Mouse (Mus musculus): ENCODE measurements around the gene Tcerg1l. TPM values are rescaled to one million over a fixed set of nuclear protein-coding genes. Genes with fewer than 3 reads are reported as not detected.
A peak's percentile ranks its signal among the peaks of the same experiment; 100 is the strongest.

Tcerg1l gene
- polyA plus RNA-seq (2012; rRNA removed): 0.03 and 0.16 TPM in 2 replicates

DNA sequence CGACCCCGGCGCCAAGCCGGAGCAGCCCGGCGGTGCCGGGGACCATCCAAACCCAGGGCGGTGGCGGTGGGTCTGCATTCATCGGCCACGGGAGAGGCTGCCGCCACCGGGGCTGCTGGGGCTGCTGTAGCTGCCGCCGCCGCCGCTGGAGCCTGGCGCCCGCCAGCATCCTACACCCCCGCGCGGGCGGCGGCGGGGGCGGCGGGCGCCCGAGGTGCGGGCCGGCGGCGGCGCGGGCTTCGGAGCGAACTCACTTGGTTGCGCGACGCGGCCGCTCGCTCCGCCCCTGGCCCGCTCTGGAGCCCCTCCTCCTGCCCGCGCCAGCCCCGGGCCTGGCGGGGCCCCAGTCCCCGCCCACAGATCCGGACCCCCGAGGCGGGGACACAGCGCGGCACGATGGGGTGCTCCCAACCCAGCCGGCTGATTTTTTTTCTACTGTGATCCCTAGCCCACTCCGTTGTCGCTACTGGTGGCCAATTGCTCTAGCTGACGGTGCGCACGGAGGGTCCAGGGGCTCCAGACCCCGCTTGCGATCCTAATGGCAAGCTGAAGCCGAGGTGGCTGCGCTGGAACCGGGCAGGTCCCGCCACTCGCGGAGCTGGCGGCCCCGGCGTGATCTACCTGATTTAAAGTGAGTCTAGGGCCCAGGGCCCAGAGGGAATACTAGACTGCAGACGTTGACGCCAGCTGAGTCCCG lies at the start of gene Tcerg1l:
Gene Tcerg1l, minus strand, starts transcription at position 246 of the 697 bp plus-strand sequence.
- Histone ChIP-seq H3K27me3 (replicated peaks; ENCODE audit: control insufficient read depth, insufficient read depth, low read length) (peaks cover 3% of the 10 kb centered on the region), H3K4me3 (ENCODE audit: insufficient read depth, low read depth, low read length) (no peak within 1 kb of the TSS; the same call in 1 of the 2 replicates), H3K36me3 (ENCODE audit: control insufficient read depth, insufficient read depth, low read length) (no peaks in the 10 kb centered on the region), H3K4me1 (ENCODE audit: control insufficient read depth, insufficient read depth, low read length) (no peaks in the 10 kb centered on the region), H3K27ac (ENCODE audit: insufficient read depth, low read depth, low read length) (no peak within 1 kb of the TSS)
- WGBS: 1% methylated on average over 74 of the region's 76 CpGs
- DNase-seq: no peak
- TF ChIP-seq POLR2A (IDR thresholded peaks at IDR 0.05; ENCODE audit: low read depth, low read length) (no peak), CTCF (conservative IDR thresholded peaks at IDR 0.05; ENCODE audit: insufficient read depth, insufficient read length, low read depth, low read length) (no peak)

DNA sequence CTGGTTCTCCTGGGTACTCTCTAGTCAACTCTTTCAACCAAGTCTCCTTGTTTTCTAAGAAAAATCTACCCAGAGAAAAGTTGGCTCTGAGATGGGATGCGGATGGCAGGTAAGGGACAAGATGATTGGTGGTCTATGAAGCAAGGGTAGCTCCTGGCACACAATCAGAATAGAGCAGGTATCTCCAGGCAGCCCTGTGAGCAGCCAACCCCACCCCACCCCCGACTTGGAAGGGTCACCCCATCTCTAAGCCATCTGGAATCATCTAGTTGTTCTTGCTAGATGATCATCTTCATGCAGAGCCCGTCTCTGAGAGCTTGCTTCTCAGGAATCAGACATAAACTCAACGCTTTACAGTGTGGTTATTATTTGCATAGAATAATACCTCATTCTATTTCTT lies 44.6 kb upstream of the Tcerg1l start:
- Histone ChIP-seq H3K27me3 (replicated peaks; ENCODE audit: control insufficient read depth, insufficient read depth, low read length) (no peaks in the 10 kb centered on the region), H3K27ac (ENCODE audit: insufficient read depth, low read depth, low read length) (no peak overlapping the region), H3K4me3 (ENCODE audit: insufficient read depth, low read depth, low read length) (no peak overlapping the region), H3K36me3 (ENCODE audit: control insufficient read depth, insufficient read depth, low read length) (no peaks in the 10 kb centered on the region), H3K4me1 (ENCODE audit: control insufficient read depth, insufficient read depth, low read length) (peaks cover 3% of the 10 kb centered on the region; the same call in 1 of the 2 replicates)
- no peak for DNase-seq
- TF ChIP-seq CTCF (conservative IDR thresholded peaks at IDR 0.05; ENCODE audit: insufficient read depth, insufficient read length, low read depth, low read length) (no peak), POLR2A (IDR thresholded peaks at IDR 0.05; ENCODE audit: low read depth, low read length) (no peak)
- 71% methylated on average over 4 of the region's 4 CpGs for WGBS

DNA sequence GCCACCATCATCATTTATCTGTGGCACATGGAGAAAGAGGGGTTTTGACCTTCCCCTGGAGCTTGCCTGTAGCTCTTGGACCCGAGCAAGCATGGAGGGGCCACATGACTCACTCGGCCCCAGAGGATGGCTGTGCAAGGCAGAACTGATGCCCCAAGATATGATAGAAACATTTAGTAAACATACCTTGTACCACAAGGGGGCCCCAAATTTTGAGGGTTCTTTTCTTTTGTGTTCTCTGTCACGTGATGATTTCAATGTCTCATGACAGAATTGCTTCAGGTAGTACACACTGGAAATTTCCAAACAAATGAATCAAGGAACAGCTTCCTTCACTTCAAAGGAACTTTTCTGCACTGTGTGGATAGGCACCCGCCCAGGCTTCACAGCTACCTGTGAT lies 35.0 kb upstream of the Tcerg1l start:
- WGBS: 56% methylated on average over 4 of the region's 4 CpGs
- no peaks in the 10 kb centered on the region for H3K36me3 ChIP-seq (ENCODE audit: control insufficient read depth, insufficient read depth, low read length)

DNA sequence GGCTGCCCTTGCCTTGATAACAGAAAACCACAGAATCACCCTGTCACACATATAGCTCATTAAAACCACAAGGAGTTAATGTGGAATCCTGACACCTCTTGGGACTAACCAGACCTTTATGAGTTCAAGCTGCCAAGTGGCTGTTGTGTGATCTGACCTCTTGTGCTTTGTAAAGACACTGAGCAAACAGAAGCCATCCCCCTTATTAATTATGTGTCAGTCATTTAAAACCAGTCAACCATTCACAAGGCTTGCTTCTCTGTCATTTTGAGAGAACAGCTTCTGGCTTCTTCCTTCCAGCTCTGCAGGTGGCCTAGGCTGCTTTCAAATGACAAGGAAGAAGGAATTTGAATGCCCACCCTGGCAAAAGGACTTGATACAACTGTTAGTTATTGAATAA lies 33.9 kb upstream of the Tcerg1l start:
- H3K4me1 ChIP-seq (ENCODE audit: control insufficient read depth, insufficient read depth, low read length): 0 out of 2 replicates have a peak, but pooled peaks cover 2% of the 10 kb centered on the region
- no peaks in the 10 kb centered on the region for H3K36me3 ChIP-seq (ENCODE audit: control insufficient read depth, insufficient read depth, low read length)
- DNase-seq: no peak
- H3K27ac ChIP-seq (ENCODE audit: insufficient read depth, low read depth, low read length): no peak overlapping the region
- TF ChIP-seq CTCF (conservative IDR thresholded peaks at IDR 0.05; ENCODE audit: insufficient read depth, insufficient read length, low read depth, low read length): no peak
- no peak for TF ChIP-seq POLR2A (IDR thresholded peaks at IDR 0.05; ENCODE audit: low read depth, low read length)
- no peaks in the 10 kb centered on the region for H3K27me3 ChIP-seq (replicated peaks; ENCODE audit: control insufficient read depth, insufficient read depth, low read length)
- H3K4me3 ChIP-seq (ENCODE audit: insufficient read depth, low read depth, low read length): no peak overlapping the region

More for the DNA sequence above, 35.0 kb upstream of the Tcerg1l start:
- peak; percentile 21 for DNase-seq
- no peak for TF ChIP-seq POLR2A (IDR thresholded peaks at IDR 0.05; ENCODE audit: low read depth, low read length)
- no peak for TF ChIP-seq CTCF (conservative IDR thresholded peaks at IDR 0.05; ENCODE audit: insufficient read depth, insufficient read length, low read depth, low read length)
- 0 out of 2 replicates have a peak, but pooled peaks cover 2% of the 10 kb centered on the region for H3K4me1 ChIP-seq (ENCODE audit: control insufficient read depth, insufficient read depth, low read length)
- no peak overlapping the region for H3K27ac ChIP-seq (ENCODE audit: insufficient read depth, low read depth, low read length)
- no peaks in the 10 kb centered on the region for H3K27me3 ChIP-seq (replicated peaks; ENCODE audit: control insufficient read depth, insufficient read depth, low read length)
- no peak overlapping the region for H3K4me3 ChIP-seq (ENCODE audit: insufficient read depth, low read depth, low read length)

DNA sequence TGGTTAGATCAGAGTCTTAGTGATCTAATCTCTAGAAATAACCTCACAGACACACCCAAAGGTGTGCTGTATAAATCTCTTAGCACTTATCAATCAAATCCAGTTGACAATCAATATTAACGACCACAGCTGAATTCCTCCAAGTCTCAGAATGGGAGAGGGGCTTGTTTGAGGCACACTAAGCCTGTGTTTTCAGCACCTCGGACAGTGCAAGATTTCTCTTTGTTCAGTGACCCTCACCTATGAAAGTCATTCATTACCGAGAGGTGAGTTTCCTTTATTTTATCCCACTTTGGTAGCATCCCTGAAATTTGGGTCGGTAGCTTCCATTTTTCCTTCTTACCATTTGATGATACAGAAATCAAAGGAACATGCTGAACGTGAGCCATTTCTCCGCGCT lies 32.4 kb upstream of the Tcerg1l start:
- Histone ChIP-seq H3K4me1 (ENCODE audit: control insufficient read depth, insufficient read depth, low read length) (0 out of 2 replicates have a peak, but pooled peaks cover 2% of the 10 kb centered on the region), H3K36me3 (ENCODE audit: control insufficient read depth, insufficient read depth, low read length) (no peaks in the 10 kb centered on the region), H3K4me3 (ENCODE audit: insufficient read depth, low read depth, low read length) (no peak overlapping the region), H3K27me3 (replicated peaks; ENCODE audit: control insufficient read depth, insufficient read depth, low read length) (no peaks in the 10 kb centered on the region), H3K27ac (ENCODE audit: insufficient read depth, low read depth, low read length) (no peak overlapping the region)
- 60% methylated on average over 7 of the region's 7 CpGs for WGBS
- DNase-seq: no peak
- TF ChIP-seq POLR2A (IDR thresholded peaks at IDR 0.05; ENCODE audit: low read depth, low read length) (no peak), CTCF (conservative IDR thresholded peaks at IDR 0.05; ENCODE audit: insufficient read depth, insufficient read length, low read depth, low read length) (no peak)

DNA sequence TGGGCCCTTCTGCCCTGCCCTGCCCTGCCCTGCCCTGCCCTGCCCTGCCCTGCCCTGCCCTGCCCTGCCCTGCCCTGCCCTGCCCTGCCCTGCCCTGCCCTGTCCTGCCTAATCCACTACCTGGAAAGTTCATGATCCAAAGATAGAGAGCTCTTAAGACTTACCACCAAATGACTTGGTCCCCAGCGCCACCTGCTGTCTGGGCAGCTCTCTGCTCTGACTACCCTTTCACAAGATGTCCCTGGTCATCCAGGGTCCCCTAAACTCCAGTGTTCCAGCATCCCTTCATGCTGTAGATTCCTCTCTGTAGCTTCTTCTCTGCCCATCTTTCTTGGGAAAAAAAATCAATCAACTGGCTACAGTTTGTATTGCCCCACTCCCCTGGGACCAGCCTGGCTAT lies 31.3 kb upstream of the Tcerg1l start:
- 0 out of 2 replicates have a peak, but pooled peaks cover 2% of the 10 kb centered on the region for H3K4me1 ChIP-seq (ENCODE audit: control insufficient read depth, insufficient read depth, low read length)
- H3K27me3 ChIP-seq (replicated peaks; ENCODE audit: control insufficient read depth, insufficient read depth, low read length): no peaks in the 10 kb centered on the region
- TF ChIP-seq POLR2A (IDR thresholded peaks at IDR 0.05; ENCODE audit: low read depth, low read length) (no peak), CTCF (conservative IDR thresholded peaks at IDR 0.05; ENCODE audit: insufficient read depth, insufficient read length, low read depth, low read length) (peak; percentile 76)
- no peaks in the 10 kb centered on the region for H3K36me3 ChIP-seq (ENCODE audit: control insufficient read depth, insufficient read depth, low read length)
- H3K4me3 ChIP-seq (ENCODE audit: insufficient read depth, low read depth, low read length): no peak overlapping the region
- WGBS: 50% methylated on average over 1 of the region's 1 CpGs
- H3K27ac ChIP-seq (ENCODE audit: insufficient read depth, low read depth, low read length): no peak overlapping the region
- peak; percentile 67 for DNase-seq

DNA sequence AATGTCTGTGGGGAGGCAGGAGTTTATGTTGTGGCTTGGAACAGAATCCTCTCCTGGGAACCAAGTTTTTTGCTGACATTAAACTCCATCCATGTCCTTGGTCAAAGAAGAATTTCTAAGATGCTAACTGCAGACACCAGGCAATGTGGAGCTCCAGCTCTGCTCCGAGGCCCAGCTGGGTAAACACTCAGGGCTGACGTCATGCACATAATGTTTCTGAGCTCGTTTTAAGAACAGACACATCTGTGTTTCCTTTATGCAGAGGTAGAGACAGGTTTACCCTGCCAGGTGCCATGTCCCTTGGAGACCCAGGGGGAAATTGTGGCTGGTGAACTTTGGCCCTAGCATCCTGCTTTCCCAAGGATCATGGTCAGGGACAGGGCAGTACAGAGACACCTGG lies 29.9 kb upstream of the Tcerg1l start:
- Histone ChIP-seq H3K4me1 (ENCODE audit: control insufficient read depth, insufficient read depth, low read length) (no peaks in the 10 kb centered on the region), H3K27ac (ENCODE audit: insufficient read depth, low read depth, low read length) (no peak overlapping the region), H3K4me3 (ENCODE audit: insufficient read depth, low read depth, low read length) (no peak overlapping the region), H3K27me3 (replicated peaks; ENCODE audit: control insufficient read depth, insufficient read depth, low read length) (no peaks in the 10 kb centered on the region), H3K36me3 (ENCODE audit: control insufficient read depth, insufficient read depth, low read length) (no peaks in the 10 kb centered on the region)
- TF ChIP-seq CTCF (conservative IDR thresholded peaks at IDR 0.05; ENCODE audit: insufficient read depth, insufficient read length, low read depth, low read length): no peak
- WGBS: 26% methylated on average over 3 of the region's 3 CpGs
- DNase-seq: no peak
